Mouse (Mus musculus) MEL (cell line): ENCODE results near the gene Elmsan1. TPM values are rescaled to one million over a fixed set of nuclear protein-coding genes. Genes with fewer than 3 reads are reported as not detected.

Experiments
- DNase-seq: peaks from one replicate; pipeline ENCODE4 v3.0.0; 2011; ENCODE audit warnings: low read depth, low spot score
- H3K27ac ChIP-seq: 2 replicates; pipeline ENCODE4 v1.5.1; 2012; ENCODE audit warnings: low read depth, mild to moderate bottlenecking, control low read depth, low read length, moderate library complexity; ENCODE audit not compliant: control insufficient read depth
- H3K27me3 ChIP-seq, 2 experiments: fragments of 150-350 bp in 1 of 2; sonication (generic) in 1 of 2; 2 replicates each; pipeline ENCODE4 v1.6.1; 2012; ENCODE audit warnings: low read length in 2 of 2, mild to moderate bottlenecking in 2 of 2, improper control_type of control experiment in 1 of 2, moderate library complexity in 1 of 2; ENCODE audit not compliant: insufficient read depth in 2 of 2, control insufficient read depth in 1 of 2
- H3K36me3 ChIP-seq, 2 experiments: 2 replicates each; pipeline ENCODE4 v1.6.1; 2012 to 2014; ENCODE audit warnings: low read length in 2 of 2, improper control_type of control experiment in 1 of 2, inconsistent platforms in 1 of 2, mild to moderate bottlenecking in 1 of 2; ENCODE audit not compliant: insufficient read depth in 2 of 2, control insufficient read depth in 1 of 2
- H3K4me1 ChIP-seq, 2 experiments: fragments of 150-350 bp in 1 of 2; sonication (generic) in 1 of 2; 2 replicates each; pipeline ENCODE4 v1.6.1; 2012; ENCODE audit warnings: low read length in 2 of 2, improper control_type of control experiment in 1 of 2, mild to moderate bottlenecking in 1 of 2; ENCODE audit not compliant: insufficient read depth in 2 of 2, control insufficient read depth in 1 of 2
- H3K4me3 ChIP-seq, 2 experiments: fragments of 150-350 bp in 1 of 2; sonication (generic) in 1 of 2; 2 replicates each; pipeline ENCODE4 v1.5.1; 2012; ENCODE audit warnings: low read depth in 2 of 2, low read length in 2 of 2, mild to moderate bottlenecking in 2 of 2, moderate library complexity in 2 of 2, control low read depth in 1 of 2, improper control_type of control experiment in 1 of 2; ENCODE audit not compliant: control insufficient read depth in 1 of 2, insufficient read depth in 1 of 2
- H3K79me2 ChIP-seq: 2 replicates; pipeline ENCODE4 v1.6.1; 2012; ENCODE audit warnings: mild to moderate bottlenecking, low read length, moderate library complexity; ENCODE audit not compliant: control insufficient read depth, poor library complexity, insufficient read depth
- H3K9ac ChIP-seq: 2 replicates; pipeline ENCODE4 v1.6.1; 2012; ENCODE audit warnings: low read depth, mild to moderate bottlenecking, control low read depth, low read length, moderate library complexity; ENCODE audit not compliant: control insufficient read depth, poor library complexity, severe bottlenecking
- H3K9me3 ChIP-seq: fragments of 150-350 bp; sonication (generic); replicated peaks from 2 replicates; pipeline ENCODE4 v1.6.1; 2012; ENCODE audit warnings: mild to moderate bottlenecking, low read length, improper control_type of control experiment, moderate library complexity; ENCODE audit not compliant: insufficient read depth
- CHD1 ChIP-seq: IDR thresholded peaks from 2 replicates; pipeline ENCODE4 v1.6.1; 2012; ENCODE audit warnings: low read depth, mild to moderate bottlenecking, inconsistent platforms, low read length, improper control_type of control experiment
- CHD2 ChIP-seq: IDR thresholded peaks from 2 replicates; pipeline ENCODE4 v1.6.1; 2011; ENCODE audit warnings: low read length, improper control_type of control experiment
- ETS1 ChIP-seq: IDR thresholded peaks from 2 replicates; pipeline ENCODE4 v1.6.1; 2012; ENCODE audit warnings: low read depth, mild to moderate bottlenecking, inconsistent platforms, low read length, improper control_type of control experiment, moderate library complexity
- GATA1 ChIP-seq: IDR thresholded peaks from 2 replicates; pipeline ENCODE4 v1.6.1; 2011; ENCODE audit warnings: low read depth, low read length, improper control_type of control experiment
- HCFC1 ChIP-seq: IDR thresholded peaks from 2 replicates; pipeline ENCODE4 v1.6.1; 2012; ENCODE audit warnings: low read depth, mild to moderate bottlenecking, inconsistent platforms, low read length, improper control_type of control experiment, moderate library complexity
- JUND ChIP-seq: IDR thresholded peaks from 2 replicates; pipeline ENCODE4 v1.6.1; 2011; ENCODE audit warnings: low read depth, mild to moderate bottlenecking, improper control_type of control experiment, low read length
- KAT2A ChIP-seq: conservative IDR thresholded peaks from 2 replicates; pipeline ENCODE4 v1.6.1; 2012; ENCODE audit warnings: low read depth, low read length, improper control_type of control experiment, inconsistent platforms
- MAX ChIP-seq: IDR thresholded peaks from 2 replicates; pipeline ENCODE4 v1.6.1; 2011; ENCODE audit warnings: low read length, improper control_type of control experiment
- MYB ChIP-seq: IDR thresholded peaks from 2 replicates; pipeline ENCODE4 v1.6.1; 2011; ENCODE audit warnings: mild to moderate bottlenecking, low read depth, low read length, improper control_type of control experiment
- POLR2A ChIP-seq, 2 experiments: IDR thresholded peaks; 2 replicates each; pipeline ENCODE4 v1.6.1; 2011 to 2012; ENCODE audit warnings: low read length in 2 of 2, mild to moderate bottlenecking in 2 of 2, control low read depth in 1 of 2, improper control_type of control experiment in 1 of 2, low read depth in 1 of 2, moderate library complexity in 1 of 2; ENCODE audit not compliant: control insufficient read depth in 1 of 2, insufficient read depth in 1 of 2, poor library complexity in 1 of 2
- POLR2AphosphoS2 ChIP-seq: IDR thresholded peaks from 2 replicates; pipeline ENCODE4 v1.6.1; 2011; ENCODE audit warnings: low read length, improper control_type of control experiment
- POLR2AphosphoS5 ChIP-seq: IDR thresholded peaks from 2 replicates; pipeline ENCODE4 v1.6.1; 2012; ENCODE audit warnings: low read depth, borderline replicate concordance, mild to moderate bottlenecking, inconsistent platforms, low read length, moderate library complexity, mixed read lengths
- RAD21 ChIP-seq: IDR thresholded peaks from 2 replicates; pipeline ENCODE4 v1.6.1; 2011; ENCODE audit warnings: mild to moderate bottlenecking, low read depth, low read length, improper control_type of control experiment
- RCOR1 ChIP-seq: IDR thresholded peaks from 2 replicates; pipeline ENCODE4 v1.6.1; 2012; ENCODE audit warnings: low read depth, mild to moderate bottlenecking, inconsistent platforms, low read length, improper control_type of control experiment
- SIN3A ChIP-seq: IDR thresholded peaks from 2 replicates; pipeline ENCODE4 v1.6.1; 2012; ENCODE audit warnings: low read length, improper control_type of control experiment, inconsistent platforms
- TBP ChIP-seq: IDR thresholded peaks from 2 replicates; pipeline ENCODE4 v1.8.0; 2011; ENCODE audit warnings: low read depth, low read length, improper control_type of control experiment
- TCF12 ChIP-seq: IDR thresholded peaks from 2 replicates; pipeline ENCODE4 v1.6.1; 2014; ENCODE audit warnings: low read depth, mild to moderate bottlenecking, inconsistent platforms, low read length, improper control_type of control experiment, moderate library complexity
- ZC3H11A ChIP-seq: IDR thresholded peaks from 2 replicates; pipeline ENCODE4 v1.6.1; 2012; ENCODE audit warnings: low read depth, mild to moderate bottlenecking, inconsistent platforms, low read length, improper control_type of control experiment
- ZKSCAN1 ChIP-seq: IDR thresholded peaks from 2 replicates; pipeline ENCODE4 v1.6.1; 2012; ENCODE audit warnings: low read depth, mild to moderate bottlenecking, inconsistent platforms, low read length, improper control_type of control experiment, moderate library complexity
- polyA plus RNA-seq, 2 experiments: library from polyadenylated mRNA; stranded (reverse) in 1 of 2; unstranded in 1 of 2; fragments of >175 nt in 1 of 2; fragments of >200 nt in 1 of 2; gene quantifications; 2 replicates each; pipeline versions ENCODE4 v1.2.1 to v1.2.4; 2012; ENCODE audit warnings: low replicate concordance in 2 of 2, low read depth in 1 of 2; ENCODE audit not compliant: insufficient read length in 2 of 2, insufficient read depth in 1 of 2, missing spikeins in 1 of 2
- total RNA-seq: library from RNA; depleted of rRNA; stranded (reverse); fragments of 300-350 nt; gene quantifications from 2 replicates; pipeline ENCODE4 v1.2.3, GENCODE M21; 2012

Gene Elmsan1
- total and polyA plus RNA-seq, 3 experiments = 7.7 to 25.3 TPM; not detected in 1

DNA sequence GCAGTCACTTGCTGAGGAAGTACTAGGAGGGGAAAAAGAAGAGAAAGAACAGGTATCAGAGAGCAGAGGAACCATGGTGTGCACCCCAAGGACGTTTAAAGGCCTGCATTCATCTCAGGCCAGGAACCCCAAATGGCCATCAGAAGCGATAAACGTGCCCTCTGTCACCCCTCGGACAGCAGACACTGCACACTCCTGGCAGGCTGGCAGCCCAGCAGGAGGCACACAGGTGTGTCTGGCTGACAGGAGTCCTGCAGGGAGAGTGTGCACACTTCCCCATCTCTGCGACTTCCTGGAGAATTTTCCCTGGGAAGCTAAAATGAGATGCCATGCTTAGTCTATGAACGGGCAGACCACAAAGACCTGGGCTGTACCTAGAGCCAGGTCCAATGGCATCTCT, 65.3 kb downstream of the Elmsan1 start:
- H3K27me3 ChIP-seq = no peaks in the 10 kb centered on the region
- no peak overlapping the region for H3K9ac ChIP-seq
- H3K79me2 ChIP-seq = no peaks in the 10 kb centered on the region
- DNase-seq = no peak
- H3K4me3 ChIP-seq = no peak overlapping the region
- peaks cover 12 to 23% of the 10 kb centered on the region in 2 experiments for H3K4me1 ChIP-seq
- no peak overlapping the region for H3K27ac ChIP-seq
- peaks cover 14 to 24% of the 10 kb centered on the region in 2 experiments for H3K36me3 ChIP-seq
- no peak for TF ChIP-seq POLR2AphosphoS2
- TF ChIP-seq RCOR1 = no peak
- no peak for TF ChIP-seq HCFC1
- H3K9me3 ChIP-seq = no peaks in the 10 kb centered on the region

DNA sequence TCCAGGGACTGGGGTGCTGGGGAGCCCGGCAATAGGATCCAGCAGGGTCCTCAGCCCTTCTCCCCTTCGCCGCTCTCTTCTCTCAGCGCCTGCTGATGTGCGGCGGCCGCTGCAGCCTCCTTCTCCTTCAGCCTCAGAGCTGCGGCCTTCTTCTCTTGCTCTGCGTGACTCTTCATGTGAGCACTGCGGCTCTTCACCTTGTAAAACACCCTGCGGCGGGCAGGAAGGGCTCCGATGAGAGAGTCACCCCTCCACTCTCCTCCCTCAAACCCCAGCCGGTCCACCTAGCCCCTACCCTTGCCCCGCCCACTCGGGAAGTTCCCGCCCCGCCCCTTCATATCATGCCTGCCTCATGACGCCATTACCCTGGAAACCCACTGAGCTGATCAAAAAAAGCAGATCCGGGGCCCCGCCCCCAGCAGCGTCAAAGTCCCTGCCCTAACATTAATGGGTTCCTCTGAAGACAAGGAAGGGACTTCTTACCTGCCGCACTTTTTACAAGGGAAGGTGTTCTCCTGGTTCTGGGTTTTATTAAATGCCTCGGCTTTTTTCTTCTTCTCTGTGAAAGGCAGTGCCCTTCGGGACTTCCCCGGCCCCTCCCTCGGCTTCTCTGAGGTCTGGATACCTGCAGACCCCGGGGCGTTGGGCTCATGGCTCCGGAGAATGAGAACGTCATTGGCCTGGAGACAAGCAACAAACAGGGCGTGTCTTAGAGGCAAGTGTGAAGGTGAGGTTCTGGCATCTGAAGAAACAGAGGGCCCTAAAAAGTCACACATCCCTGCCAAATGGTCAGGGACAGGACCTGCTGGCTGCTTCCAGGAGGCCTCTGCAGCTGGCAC, 66.1 kb downstream of the Elmsan1 start:
- Histone ChIP-seq H3K9me3 (no peaks in the 10 kb centered on the region), H3K4me3 (no peak overlapping the region), H3K27me3 (no peaks in the 10 kb centered on the region), H3K4me1 (peaks cover 12 to 23% of the 10 kb centered on the region in 2 experiments), H3K36me3 (peaks cover 12 to 24% of the 10 kb centered on the region in 2 experiments), H3K27ac (no peak overlapping the region; the same call in 1 of the 2 replicates), H3K9ac (no peak overlapping the region), H3K79me2 (no peaks in the 10 kb centered on the region)
- DNase-seq = no peak
- no peak for TF ChIP-seq JUND
- TF ChIP-seq MYB = no peak
- TF ChIP-seq CHD1 = no peak
- no peak for TF ChIP-seq POLR2A (IDR thresholded peaks at IDR 0.05; ENCODE audit: control insufficient read depth in 1 of 2, insufficient read depth in 1 of 2, low read depth in 1 of 2, low read length in 2 of 2, poor library complexity in 1 of 2)
- TF ChIP-seq GATA1 = no peak
- no peak for TF ChIP-seq ZKSCAN1
- no peak for TF ChIP-seq MAX
- no peak for TF ChIP-seq POLR2AphosphoS5
- TF ChIP-seq RAD21 = no peak
- TF ChIP-seq KAT2A = no peak
- TF ChIP-seq TCF12 = no peak
- TF ChIP-seq CHD2 = no peak
- TF ChIP-seq SIN3A = no peak
- no peak for TF ChIP-seq TBP
- no peak for TF ChIP-seq RCOR1
- TF ChIP-seq ZC3H11A = no peak
- TF ChIP-seq ETS1 = no peak
